Mouse (Mus musculus) liver, embryonic 15.5 days (tissue): Measurements from ENCODE around the gene Gm4836. TPM values are rescaled to one million over a fixed set of nuclear protein-coding genes. Genes with fewer than 3 reads are reported as not detected.
"Not testable (repeated sequence)": the region's sequence is repeated elsewhere in the genome, so short reads cannot be mapped to it uniquely, and the experiment has no call there.

Experiments
- ATAC-seq: fragments of 200-750 bp; cut with Nextera tagmentation; 2 replicates; pipeline ENCODE4 v1.8.0; 2017; ENCODE audit warnings: moderate number of reproducible peaks, mild to moderate bottlenecking, moderate library complexity; ENCODE audit not compliant: insufficient read depth
- H3K27ac ChIP-seq: fragments of 300-500 bp; sonication (generic); replicated peaks from 2 replicates; pipeline ENCODE4 v1.5.1; 2015; ENCODE audit warnings: mild to moderate bottlenecking, inconsistent platforms
- H3K27me3 ChIP-seq: fragments of 300-500 bp; sonication (generic); 2 replicates; pipeline ENCODE4 v1.6.1; 2015; ENCODE audit warnings: mild to moderate bottlenecking, inconsistent platforms
- H3K36me3 ChIP-seq: fragments of 300-500 bp; sonication (generic); replicated peaks from 2 replicates; pipeline ENCODE4 v1.6.1; 2015; ENCODE audit warnings: moderate library complexity, mild to moderate bottlenecking, inconsistent platforms
- H3K4me1 ChIP-seq: fragments of 300-500 bp; sonication (generic); replicated peaks from 2 replicates; pipeline ENCODE4 v1.6.1; 2015; ENCODE audit warnings: inconsistent platforms
- H3K4me2 ChIP-seq: fragments of 300-500 bp; sonication (generic); 2 replicates; pipeline ENCODE4 v1.6.1; 2015; ENCODE audit warnings: moderate library complexity, mild to moderate bottlenecking, inconsistent platforms
- H3K4me3 ChIP-seq: fragments of 300-500 bp; sonication (generic); replicated peaks from 2 replicates; pipeline ENCODE4 v1.5.1; 2015; ENCODE audit warnings: mild to moderate bottlenecking, inconsistent platforms
- H3K9ac ChIP-seq: fragments of 300-500 bp; sonication (generic); 2 replicates; pipeline ENCODE4 v1.6.1; 2015; ENCODE audit warnings: moderate library complexity, mild to moderate bottlenecking, inconsistent platforms
- H3K9me3 ChIP-seq: fragments of 300-500 bp; sonication (generic); replicated peaks from 2 replicates; pipeline ENCODE4 v1.6.1; 2016; ENCODE audit warnings: inconsistent platforms
- WGBS: fragments of 180-500 bp; shearing (Covaris S2); methylation state at CpG from one replicate; pipeline ENCODE4 v1.1.7; 2015; ENCODE audit warnings: mixed read lengths; ENCODE audit not compliant: insufficient replicate concordance; 5-methylcytosine and 5-hydroxymethylcytosine counted together
- polyA plus RNA-seq: library from polyadenylated mRNA; unstranded; fragments of >200 nt; fragmentation: Nextera tagmentation; extraction: Ambion mirVana; gene quantifications from 2 replicates; pipeline ENCODE4 v1.2.1, GENCODE M21; 2015

The Gm4836 gene
- polyA plus RNA-seq, result not detected in 2 replicates

- H3K36me3 ChIP-seq, H3K9me3 ChIP-seq, H3K4me2 ChIP-seq, H3K4me3 ChIP-seq, H3K27me3 ChIP-seq, H3K27ac ChIP-seq, H3K4me1 ChIP-seq, ATAC-seq, H3K9ac ChIP-seq: not testable (repeated sequence)
- no CpG with 5 or more reads among the region's 6 CpGs for WGBS
Observed at GRCm38 (mm10) chrX:28293532-28293931, at the start of gene Gm4836. Gene Gm4836, minus strand, starts transcription at chrX:28293632.
